Mouse (Mus musculus) liver, adult 10 weeks (tissue): Measurements from ENCODE around the gene Cyp2b10. TPM values are rescaled to one million over a fixed set of nuclear protein-coding genes. Genes with fewer than 3 reads are reported as not detected.

ENCODE experiments used
- polyA plus RNA-seq: library from polyadenylated mRNA; stranded (reverse); fragments of 350-450 nt; fragmentation: Illumina TruSeq; extraction: RNeasy Lipid Tissue Mini Kit (QIAGEN cat#74804); gene quantifications from one replicate; pipeline ENCODE4 v1.2.3, GENCODE M21; 2014; ENCODE audit warnings: low read depth, low replicate concordance

The Cyp2b10 gene
- polyA plus RNA-seq: 97.7 TPM

GRCm38 (mm10) chr7:25897411-25897810 is at the start of gene Cyp2b10:
Gene Cyp2b10, plus strand, starts transcription at chr7:25897620.

Other genes with a start within 250 kb of the Cyp2b10 start
- gene Bckdha, start 238.6 kb upstream of the Cyp2b10 start, polyA plus RNA-seq: 1.8 TPM
- 1.1 TPM for gene Exosc5, start 238.5 kb upstream of the Cyp2b10 start, polyA plus RNA-seq
- gene Tmem91, start 222.5 kb upstream of the Cyp2b10 start, polyA plus RNA-seq: not detected
- not detected for gene B9d2, start 216.8 kb upstream of the Cyp2b10 start, polyA plus RNA-seq
- 1.1 TPM for gene Tgfb1, start 210.6 kb upstream of the Cyp2b10 start, polyA plus RNA-seq
- 1.7 TPM for gene Ccdc97, start 178.5 kb upstream of the Cyp2b10 start, polyA plus RNA-seq
- gene Hnrnpul1, start 142.9 kb upstream of the Cyp2b10 start, polyA plus RNA-seq: 22.5 TPM
- gene Axl, start 108.9 kb upstream of the Cyp2b10 start, polyA plus RNA-seq: 7.3 TPM
- gene Cyp2s1, start 80.7 kb upstream of the Cyp2b10 start, polyA plus RNA-seq: not detected
- 488 TPM for gene Cyp2b13, start 163.9 kb downstream of the Cyp2b10 start, polyA plus RNA-seq